29 mouse cellular contexts compared by ENCODE assay signal in genomic region chr13:48350955-48351354, GRCm38 (mm10).
DNase-seq lines count a peak whose midpoint lies in the region; ATAC-seq and TF ChIP-seq lines count a peak whose summit lies in the region.
"Had no signal": no experiment of that assay in that cellular context is flagged by ENCODE, and none has a peak within 500 bp of the region (broad histone marks: within the 10 kb centered on the region; RNA-seq: fewer than 3 reads in every experiment).

No protein-coding gene starts in this region.

- ATAC-seq in forebrain, postnatal 0 days, result peak; percentile 40; the same call in 1 of the 2 replicates
- no peak for ATAC-seq in forebrain, embryonic 13.5 days
- ATAC-seq in neural tube, embryonic 13.5 days (ENCODE audit: low read depth), result no peak
- ATAC-seq in midbrain, embryonic 16.5 days, result peak; percentile 42; the same call in 1 of the 2 replicates
- ATAC-seq in monocyte, adult 5-6 weeks (replicated peaks; ENCODE audit: insufficient number of reproducible peaks, low FRiP score, low TSS enrichment, poor library complexity, severe bottlenecking), result no peak
- ATAC-seq: hindbrain, postnatal 0 days; intestine, embryonic 15.5 days had no signal

- no peak overlapping the region for H3K9ac ChIP-seq in forebrain, postnatal 0 days
- no peak overlapping the region for H3K9ac ChIP-seq in forebrain, embryonic 13.5 days
- no peak overlapping the region for H3K9ac ChIP-seq in neural tube, embryonic 13.5 days
- H3K9ac ChIP-seq in midbrain, embryonic 16.5 days (ENCODE audit: low read depth, low read length), result no peak overlapping the region
- H3K9ac ChIP-seq: hindbrain, embryonic 12.5 days; intestine, embryonic 15.5 days; limb, embryonic 13.5 days had no signal

- no peak overlapping the region for H3K4me3 ChIP-seq in forebrain, postnatal 0 days (ENCODE audit: low read depth, low read length)
- no peak overlapping the region for H3K4me3 ChIP-seq in forebrain, embryonic 13.5 days
- no peak overlapping the region for H3K4me3 ChIP-seq in neural tube, embryonic 13.5 days
- no peak overlapping the region for H3K4me3 ChIP-seq in midbrain, embryonic 16.5 days (ENCODE audit: low read depth, low read length)
- H3K4me3 ChIP-seq: hindbrain, embryonic 12.5 days; intestine, embryonic 15.5 days; layer of hippocampus, adult 2 months; limb, embryonic 13.5 days; myocyte had no signal

- no peaks in the 10 kb centered on the region for H3K27me3 ChIP-seq in forebrain, postnatal 0 days (ENCODE audit: insufficient read depth, low read length)
- H3K27me3 ChIP-seq in forebrain, embryonic 13.5 days, result no peaks in the 10 kb centered on the region
- no peaks in the 10 kb centered on the region for H3K27me3 ChIP-seq in neural tube, embryonic 13.5 days
- H3K27me3 ChIP-seq in midbrain, embryonic 16.5 days (ENCODE audit: control insufficient read depth, insufficient read depth, low read depth, low read length), result no peaks in the 10 kb centered on the region
- H3K27me3 ChIP-seq: hindbrain, embryonic 12.5 days; intestine, embryonic 15.5 days; limb, embryonic 13.5 days had no signal

- H3K9me3 ChIP-seq in forebrain, postnatal 0 days (ENCODE audit: low read length), result no peaks in the 10 kb centered on the region
- H3K9me3 ChIP-seq in forebrain, embryonic 13.5 days (replicated peaks), result no peaks in the 10 kb centered on the region
- no peaks in the 10 kb centered on the region for H3K9me3 ChIP-seq in neural tube, embryonic 13.5 days
- no peaks in the 10 kb centered on the region for H3K9me3 ChIP-seq in midbrain, embryonic 16.5 days (replicated peaks; ENCODE audit: control insufficient read depth, low read length, poor library complexity, severe bottlenecking)
- H3K9me3 ChIP-seq: hindbrain, embryonic 12.5 days; intestine, embryonic 15.5 days; limb, embryonic 13.5 days had no signal

- H3K27ac ChIP-seq in forebrain, postnatal 0 days (ENCODE audit: low read depth, low read length), result no peak overlapping the region
- no peak overlapping the region for H3K27ac ChIP-seq in forebrain, embryonic 13.5 days
- H3K27ac ChIP-seq in neural tube, embryonic 13.5 days (replicated peaks), result peak overlapping the region; percentile 76
- no peak overlapping the region; the same call in 1 of the 2 replicates for H3K27ac ChIP-seq in midbrain, embryonic 16.5 days (ENCODE audit: low read length)
- H3K27ac ChIP-seq: hindbrain, embryonic 12.5 days; hindbrain, postnatal 0 days; intestine, embryonic 15.5 days; layer of hippocampus, adult 2 months; limb, embryonic 13.5 days; macrophage; stomach, postnatal 0 days had no signal

- no peaks in the 10 kb centered on the region for H3K36me3 ChIP-seq in forebrain, postnatal 0 days (ENCODE audit: insufficient read depth)
- H3K36me3 ChIP-seq in forebrain, embryonic 13.5 days (ENCODE audit: poor library complexity, severe bottlenecking), result no peaks in the 10 kb centered on the region
- H3K36me3 ChIP-seq in neural tube, embryonic 13.5 days, result no peaks in the 10 kb centered on the region
- H3K36me3 ChIP-seq in midbrain, embryonic 16.5 days (ENCODE audit: control insufficient read depth, insufficient read depth, low read length), result no peaks in the 10 kb centered on the region
- H3K36me3 ChIP-seq: hindbrain, embryonic 12.5 days; intestine, embryonic 15.5 days; limb, embryonic 13.5 days had no signal

- H3K4me2 ChIP-seq in forebrain, postnatal 0 days (ENCODE audit: low read depth), result no peak overlapping the region
- H3K4me2 ChIP-seq in forebrain, embryonic 13.5 days, result no peak overlapping the region
- H3K4me2 ChIP-seq in neural tube, embryonic 13.5 days, result no peak overlapping the region
- H3K4me2 ChIP-seq in midbrain, embryonic 16.5 days (ENCODE audit: low read length), result no peak overlapping the region
- H3K4me2 ChIP-seq: hindbrain, embryonic 12.5 days; intestine, embryonic 15.5 days; limb, embryonic 13.5 days; liver, embryonic 11.5 days had no signal

- peak; percentile 25 for DNase-seq in forebrain, postnatal 0 days
- no peak for DNase-seq in neural tube, embryonic 10.5 days (ENCODE audit: extremely low spot score, low spot score)
- DNase-seq in layer of hippocampus, postnatal 14 days (ENCODE audit: low spot score in 2 of 2), result no peak
- DNase-seq in right cerebral cortex, postnatal 25 days, result no peak
- DNase-seq: adrenal gland, postnatal 25 days; cerebellum, adult 9-10 months; cerebellum, postnatal 36 days; gastrocnemius, postnatal 14 days; heart, adult 18-20 months; heart, postnatal 36 days; kidney, adult 2 months; kidney, postnatal 36 days; right cerebral cortex, adult 18-20 months; right cerebral cortex, postnatal 4 days; thymus, adult 18-20 months; thymus, postnatal 25 days had no signal

- 48% methylated on average over 11 of the region's 11 CpGs for WGBS in forebrain, postnatal 0 days
- 38% methylated on average over 11 of the region's 11 CpGs for WGBS in forebrain, embryonic 13.5 days
- WGBS in neural tube, embryonic 13.5 days, result 81% methylated on average over 11 of the region's 11 CpGs
- WGBS in midbrain, embryonic 16.5 days, result 19% methylated on average over 11 of the region's 11 CpGs

- H3K4me1 ChIP-seq in forebrain, postnatal 0 days (ENCODE audit: insufficient read depth), result no peaks in the 10 kb centered on the region
- peaks cover 20% of the 10 kb centered on the region for H3K4me1 ChIP-seq in forebrain, embryonic 13.5 days
- H3K4me1 ChIP-seq in neural tube, embryonic 13.5 days (replicated peaks), result no peaks in the 10 kb centered on the region; the same call in 1 of the 2 replicates
- H3K4me1 ChIP-seq in midbrain, embryonic 16.5 days (ENCODE audit: control insufficient read depth, insufficient read depth, low read length), result no peaks in the 10 kb centered on the region; the same call in 1 of the 2 replicates
- H3K4me1 ChIP-seq: hindbrain, embryonic 12.5 days; intestine, embryonic 15.5 days; limb, embryonic 13.5 days had no signal

- TF ChIP-seq CTCF in forebrain, postnatal 0 days (IDR thresholded peaks at IDR 0.05; ENCODE audit: low read depth), result no peak

Comparison
In these comparisons a context has a peak if more than half of its experiments do, and no peak if none do; other contexts are left out.
1. ATAC-seq: peak in forebrain, postnatal 0 days (single experiment) and midbrain, embryonic 16.5 days (single experiment); none in forebrain, embryonic 13.5 days (single experiment), neural tube, embryonic 13.5 days (single experiment) and monocyte, adult 5-6 weeks (single experiment).